Mouse (Mus musculus): ENCODE results near the gene Atp2c1. TPM values are rescaled to one million over a fixed set of nuclear protein-coding genes. Genes with fewer than 3 reads are reported as not detected.

Atp2c1 gene
- polyA plus RNA-seq, 1 experiment from 2014 or later, result 45.9 TPM

- Histone ChIP-seq H3K4me1 (replicated peaks; ENCODE audit: control insufficient read depth, insufficient read depth, low read length) (no peaks in the 10 kb centered on the region; the same call in 1 of the 2 replicates), H3K27me3 (replicated peaks; ENCODE audit: control insufficient read depth, insufficient read depth, low read length) (no peaks in the 10 kb centered on the region), H3K27ac (ENCODE audit: low read depth, low read length) (peak overlapping the region; percentile 90), H3K36me3 (ENCODE audit: control insufficient read depth, insufficient read depth, low read length) (no peaks in the 10 kb centered on the region), H3K9ac (ENCODE audit: low read depth, low read length) (peak overlapping the region; percentile 95), H3K9me3 (ENCODE audit: control insufficient read depth, low read length) (no peaks in the 10 kb centered on the region), H3K4me3 (ENCODE audit: low read depth, low read length) (peak overlapping the region; percentile 85), H3K4me2 (peak overlapping the region; percentile 93)
- DNase-seq (ENCODE audit: low spot score) (peak; percentile 49), ATAC-seq (replicated peaks; ENCODE audit: low FRiP score) (peak; percentile 53)
- WGBS, result 2% methylated on average over 39 of the region's 39 CpGs
Measured at GRCm38 (mm10) chr9:105495316-105496174, 31.6 kb downstream of the Atp2c1 start.

GRCm38 (mm10) chr9:105494553-105495315, 32.4 kb downstream of the Atp2c1 start:
- ATAC-seq (replicated peaks; ENCODE audit: low FRiP score) (peak; percentile 98), DNase-seq (ENCODE audit: low spot score) (peak; percentile 95)
- peak overlapping the region; percentile 95 for H3K9ac ChIP-seq (ENCODE audit: low read depth, low read length)
- H3K27ac ChIP-seq (ENCODE audit: low read depth, low read length), result peak overlapping the region; percentile 90
- no peaks in the 10 kb centered on the region for H3K27me3 ChIP-seq (replicated peaks; ENCODE audit: control insufficient read depth, insufficient read depth, low read length)
- H3K36me3 ChIP-seq (ENCODE audit: control insufficient read depth, insufficient read depth, low read length), result no peaks in the 10 kb centered on the region
- no peaks in the 10 kb centered on the region for H3K9me3 ChIP-seq (ENCODE audit: control insufficient read depth, low read length)
- peak overlapping the region; percentile 93 for H3K4me2 ChIP-seq
- H3K4me3 ChIP-seq (ENCODE audit: low read depth, low read length), result peak overlapping the region; percentile 85
- under 1% methylated on average over 70 of the region's 83 CpGs for WGBS
- H3K4me1 ChIP-seq (replicated peaks; ENCODE audit: control insufficient read depth, insufficient read depth, low read length), result no peaks in the 10 kb centered on the region; the same call in 1 of the 2 replicates

- no peak for DNase-seq (ENCODE audit: low spot score)
- no peaks in the 10 kb centered on the region for H3K36me3 ChIP-seq (ENCODE audit: control insufficient read depth, insufficient read depth, low read length)
- peaks cover 4% of the 10 kb centered on the region for H3K4me1 ChIP-seq (replicated peaks; ENCODE audit: control insufficient read depth, insufficient read depth, low read length)
- no peak overlapping the region for H3K4me2 ChIP-seq
- ATAC-seq (replicated peaks; ENCODE audit: low FRiP score), result no peak
- no peak overlapping the region for H3K4me3 ChIP-seq (ENCODE audit: low read depth, low read length)
- no peaks in the 10 kb centered on the region for H3K27me3 ChIP-seq (replicated peaks; ENCODE audit: control insufficient read depth, insufficient read depth, low read length)
- no peak overlapping the region for H3K9ac ChIP-seq (ENCODE audit: low read depth, low read length)
- H3K27ac ChIP-seq (ENCODE audit: low read depth, low read length), result no peak overlapping the region
- no peaks in the 10 kb centered on the region for H3K9me3 ChIP-seq (ENCODE audit: control insufficient read depth, low read length)
- 78% methylated on average over 3 of the region's 3 CpGs for WGBS
Measured at GRCm38 (mm10) chr9:105492744-105493143, 34.4 kb downstream of the Atp2c1 start.

GRCm38 (mm10) chr9:105488363-105488762, 38.8 kb downstream of the Atp2c1 start:
- Histone ChIP-seq H3K27me3 (replicated peaks; ENCODE audit: control insufficient read depth, insufficient read depth, low read length) (no peaks in the 10 kb centered on the region), H3K9me3 (ENCODE audit: control insufficient read depth, low read length) (no peaks in the 10 kb centered on the region), H3K4me2 (no peak overlapping the region), H3K4me3 (ENCODE audit: low read depth, low read length) (no peak overlapping the region), H3K27ac (ENCODE audit: low read depth, low read length) (no peak overlapping the region), H3K9ac (ENCODE audit: low read depth, low read length) (no peak overlapping the region), H3K4me1 (replicated peaks; ENCODE audit: control insufficient read depth, insufficient read depth, low read length) (peaks cover 18% of the 10 kb centered on the region), H3K36me3 (ENCODE audit: control insufficient read depth, insufficient read depth, low read length) (no peaks in the 10 kb centered on the region)
- DNase-seq (ENCODE audit: low spot score) (no peak), ATAC-seq (replicated peaks; ENCODE audit: low FRiP score) (no peak)
- WGBS, result 80% methylated on average over 5 of the region's 5 CpGs

- peaks cover 33% of the 10 kb centered on the region for H3K4me1 ChIP-seq (replicated peaks; ENCODE audit: control insufficient read depth, insufficient read depth, low read length)
Measured at GRCm38 (mm10) chr9:105484338-105485084, 42.6 kb downstream of the Atp2c1 start.

GRCm38 (mm10) chr9:105483880-105484279, 43.2 kb downstream of the Atp2c1 start:
- Histone ChIP-seq H3K4me1 (replicated peaks; ENCODE audit: control insufficient read depth, insufficient read depth, low read length) (peaks cover 30% of the 10 kb centered on the region), H3K36me3 (ENCODE audit: control insufficient read depth, insufficient read depth, low read length) (no peaks in the 10 kb centered on the region), H3K9ac (ENCODE audit: low read depth, low read length) (no peak overlapping the region), H3K27ac (ENCODE audit: low read depth, low read length) (no peak overlapping the region), H3K4me3 (ENCODE audit: low read depth, low read length) (no peak overlapping the region), H3K9me3 (ENCODE audit: control insufficient read depth, low read length) (no peaks in the 10 kb centered on the region), H3K4me2 (no peak overlapping the region), H3K27me3 (replicated peaks; ENCODE audit: control insufficient read depth, insufficient read depth, low read length) (no peaks in the 10 kb centered on the region)
- WGBS, result 88% methylated on average over 11 of the region's 11 CpGs
- ATAC-seq (replicated peaks; ENCODE audit: low FRiP score) (no peak), DNase-seq (ENCODE audit: low spot score) (no peak)

More at GRCm38 (mm10) chr9:105484338-105485084, 42.6 kb downstream of the Atp2c1 start:
- Histone ChIP-seq H3K27ac (ENCODE audit: low read depth, low read length) (peak overlapping the region; percentile 35; the same call in 1 of the 2 replicates), H3K9ac (ENCODE audit: low read depth, low read length) (no peak overlapping the region), H3K9me3 (ENCODE audit: control insufficient read depth, low read length) (no peaks in the 10 kb centered on the region), H3K36me3 (ENCODE audit: control insufficient read depth, insufficient read depth, low read length) (no peaks in the 10 kb centered on the region), H3K27me3 (replicated peaks; ENCODE audit: control insufficient read depth, insufficient read depth, low read length) (no peaks in the 10 kb centered on the region), H3K4me3 (ENCODE audit: low read depth, low read length) (no peak overlapping the region), H3K4me2 (peak overlapping the region; percentile 31)
- ATAC-seq (replicated peaks; ENCODE audit: low FRiP score), result peak; percentile 98
- no peak for DNase-seq (ENCODE audit: low spot score)
- 50% methylated on average over 5 of the region's 5 CpGs for WGBS

GRCm38 (mm10) chr9:105482715-105483510, 44.2 kb downstream of the Atp2c1 start:
- H3K27ac ChIP-seq (ENCODE audit: low read depth, low read length), result no peak overlapping the region
- no peak for DNase-seq (ENCODE audit: low spot score)

GRCm38 (mm10) chr9:105482070-105482469, 45.0 kb downstream of the Atp2c1 start:
- H3K9me3 ChIP-seq (ENCODE audit: control insufficient read depth, low read length), result no peaks in the 10 kb centered on the region
- peaks cover 33% of the 10 kb centered on the region for H3K4me1 ChIP-seq (replicated peaks; ENCODE audit: control insufficient read depth, insufficient read depth, low read length)
- DNase-seq (ENCODE audit: low spot score) (no peak), ATAC-seq (replicated peaks; ENCODE audit: low FRiP score) (no peak)
- no peak overlapping the region for H3K4me2 ChIP-seq
- no peak overlapping the region for H3K9ac ChIP-seq (ENCODE audit: low read depth, low read length)
- no peaks in the 10 kb centered on the region for H3K27me3 ChIP-seq (replicated peaks; ENCODE audit: control insufficient read depth, insufficient read depth, low read length)
- WGBS, result 83% methylated on average over 4 of the region's 4 CpGs
- no peak overlapping the region for H3K27ac ChIP-seq (ENCODE audit: low read depth, low read length)
- H3K4me3 ChIP-seq (ENCODE audit: low read depth, low read length), result no peak overlapping the region
- H3K36me3 ChIP-seq (ENCODE audit: control insufficient read depth, insufficient read depth, low read length), result no peaks in the 10 kb centered on the region

More at GRCm38 (mm10) chr9:105482715-105483510, 44.2 kb downstream of the Atp2c1 start:
- no peaks in the 10 kb centered on the region for H3K36me3 ChIP-seq (ENCODE audit: control insufficient read depth, insufficient read depth, low read length)
- H3K9me3 ChIP-seq (ENCODE audit: control insufficient read depth, low read length), result no peaks in the 10 kb centered on the region
- H3K4me3 ChIP-seq (ENCODE audit: low read depth, low read length), result no peak overlapping the region
- H3K27me3 ChIP-seq (replicated peaks; ENCODE audit: control insufficient read depth, insufficient read depth, low read length), result no peaks in the 10 kb centered on the region
- H3K4me1 ChIP-seq (replicated peaks; ENCODE audit: control insufficient read depth, insufficient read depth, low read length), result peaks cover 33% of the 10 kb centered on the region
- WGBS, result 94% methylated on average over 4 of the region's 4 CpGs
- no peak overlapping the region for H3K4me2 ChIP-seq
- ATAC-seq (replicated peaks; ENCODE audit: low FRiP score), result no peak
- H3K9ac ChIP-seq (ENCODE audit: low read depth, low read length), result no peak overlapping the region

All from liver, embryonic 11.5 days (tissue).